Mouse (Mus musculus): ENCODE measurements around the gene Zfp354b. TPM values are rescaled to one million over a fixed set of nuclear protein-coding genes. Genes with fewer than 3 reads are reported as not detected.
A peak's percentile ranks its signal among the peaks of the same experiment; 100 is the strongest.

Gene Zfp354b
- total and polyA plus RNA-seq, 2 experiments from 2014 or later = 2.1 to 4.6 TPM

DNA sequence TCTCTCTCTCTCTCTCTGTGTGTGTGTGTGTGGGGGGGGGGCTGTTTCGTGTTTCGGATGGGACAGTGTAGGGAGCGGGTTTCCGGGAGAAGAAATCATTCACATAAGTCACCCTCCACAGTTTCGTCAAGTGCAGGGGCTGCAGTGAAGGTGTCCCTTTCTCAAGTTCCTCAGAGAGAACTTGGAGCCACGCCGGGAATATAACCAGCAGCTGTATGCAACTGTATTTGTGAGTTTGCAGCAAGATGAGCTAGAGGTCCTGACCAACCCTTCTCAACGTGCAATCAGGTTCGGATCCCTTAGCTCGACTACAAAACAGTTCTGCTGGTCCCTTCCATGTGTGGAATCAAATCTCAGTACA, 44.5 kb downstream of the Zfp354b start:
- Histone ChIP-seq H3K27me3 (ENCODE audit: insufficient read depth, low read length) (no peaks in the 10 kb centered on the region), H3K27ac (ENCODE audit: low read depth, low read length) (peak overlapping the region; percentile 81), H3K4me1 (ENCODE audit: insufficient read depth) (peaks cover 16% of the 10 kb centered on the region), H3K36me3 (ENCODE audit: insufficient read depth) (peaks cover 17% of the 10 kb centered on the region), H3K4me2 (ENCODE audit: low read depth) (peak overlapping the region; percentile 74), H3K9ac (peak overlapping the region; percentile 64), H3K9me3 (ENCODE audit: low read length) (no peaks in the 10 kb centered on the region), H3K4me3 (ENCODE audit: low read depth, low read length) (peak overlapping the region; percentile 52)
- DNase-seq (no peak), ATAC-seq (no peak; the same call in none of the 2 replicates)
- 17% methylated on average over 10 of the region's 10 CpGs for WGBS
- TF ChIP-seq CTCF (IDR thresholded peaks at IDR 0.05; ENCODE audit: low read depth) = no peak

GRCm38 (mm10) chr11:50886231-50886932, 45.1 kb downstream of the Zfp354b start:
- 47% methylated on average over 8 of the region's 8 CpGs for WGBS
- H3K9ac ChIP-seq = 0 out of 2 replicates have a peak overlapping the region, but pooled peaks have one; percentile 3
- H3K4me1 ChIP-seq (ENCODE audit: insufficient read depth) = peaks cover 16% of the 10 kb centered on the region
- H3K9me3 ChIP-seq (ENCODE audit: low read length) = no peaks in the 10 kb centered on the region
- DNase-seq (no peak), ATAC-seq (no peak)
- no peak for TF ChIP-seq CTCF (IDR thresholded peaks at IDR 0.05; ENCODE audit: low read depth)
- peak overlapping the region; percentile 52 for H3K4me3 ChIP-seq (ENCODE audit: low read depth, low read length)
- H3K36me3 ChIP-seq (ENCODE audit: insufficient read depth) = peaks cover 17% of the 10 kb centered on the region
- peak overlapping the region; percentile 74 for H3K4me2 ChIP-seq (ENCODE audit: low read depth)
- no peaks in the 10 kb centered on the region for H3K27me3 ChIP-seq (ENCODE audit: insufficient read depth, low read length)
- H3K27ac ChIP-seq (ENCODE audit: low read depth, low read length) = no peak overlapping the region

DNA sequence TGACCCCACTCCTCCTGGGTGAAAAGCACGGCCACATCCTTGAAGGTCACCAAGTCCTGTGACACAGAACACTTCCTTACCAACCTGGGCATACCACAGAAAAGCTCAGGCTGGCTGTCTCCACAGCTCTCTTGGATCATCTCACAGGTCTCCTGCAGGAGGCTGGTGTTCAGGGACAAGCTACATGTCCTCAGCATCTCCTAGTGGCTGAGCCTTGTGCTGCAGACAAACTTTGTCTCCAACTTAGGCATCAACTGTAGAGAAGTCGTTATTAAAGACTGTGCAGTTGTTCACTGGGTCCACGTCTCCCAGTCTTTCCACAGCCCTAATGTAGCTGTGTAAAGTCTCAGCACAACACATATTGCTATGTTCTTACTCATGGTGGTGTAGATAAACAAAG, 47.7 kb downstream of the Zfp354b start:
- H3K27ac ChIP-seq (ENCODE audit: low read depth, low read length) = no peak overlapping the region
- H3K4me1 ChIP-seq (ENCODE audit: insufficient read depth) = peaks cover 16% of the 10 kb centered on the region
- TF ChIP-seq CTCF (IDR thresholded peaks at IDR 0.05; ENCODE audit: low read depth) = peak; percentile 39
- no peak overlapping the region for H3K4me3 ChIP-seq (ENCODE audit: low read depth, low read length)
- no peaks in the 10 kb centered on the region for H3K9me3 ChIP-seq (ENCODE audit: low read length)
- ATAC-seq = no peak
- 86% methylated on average over 3 of the region's 3 CpGs for WGBS
- no peak overlapping the region for H3K4me2 ChIP-seq (ENCODE audit: low read depth)
- peaks cover 32% of the 10 kb centered on the region for H3K36me3 ChIP-seq (ENCODE audit: insufficient read depth)
- no peak for DNase-seq
- no peak overlapping the region for H3K9ac ChIP-seq
- H3K27me3 ChIP-seq (ENCODE audit: insufficient read depth, low read length) = no peaks in the 10 kb centered on the region

DNA sequence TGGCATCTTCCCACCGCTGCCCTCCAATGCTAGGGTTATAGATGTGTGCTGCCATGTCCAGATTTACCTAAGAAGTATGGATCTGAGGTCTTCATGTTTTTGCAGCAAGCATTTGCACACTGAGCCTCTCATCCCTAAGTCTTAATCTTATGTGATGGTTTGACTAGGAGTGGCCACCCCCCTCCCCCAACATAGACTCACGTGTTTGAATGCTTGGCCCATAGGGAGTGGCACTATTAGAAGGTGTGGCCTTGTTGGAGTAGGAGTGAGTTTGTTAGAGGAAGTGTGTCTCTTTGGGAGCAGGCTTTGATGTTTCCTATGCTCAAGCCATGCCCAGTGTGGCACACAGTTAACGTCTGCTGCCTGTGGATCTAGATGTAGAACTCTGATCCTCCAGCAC, 52.8 kb downstream of the Zfp354b start:
- no peaks in the 10 kb centered on the region for H3K27me3 ChIP-seq (ENCODE audit: insufficient read depth, low read length)
- DNase-seq (no peak), ATAC-seq (no peak)
- 95% methylated on average over 3 of the region's 3 CpGs for WGBS
- no peak overlapping the region for H3K4me3 ChIP-seq (ENCODE audit: low read depth, low read length)
- no peak overlapping the region for H3K27ac ChIP-seq (ENCODE audit: low read depth, low read length)
- no peak for TF ChIP-seq CTCF (IDR thresholded peaks at IDR 0.05; ENCODE audit: low read depth)
- peaks cover 61% of the 10 kb centered on the region for H3K36me3 ChIP-seq (ENCODE audit: insufficient read depth)
- no peaks in the 10 kb centered on the region for H3K4me1 ChIP-seq (ENCODE audit: insufficient read depth)
- no peak overlapping the region for H3K4me2 ChIP-seq (ENCODE audit: low read depth)
- H3K9ac ChIP-seq = no peak overlapping the region
- peaks cover 5% of the 10 kb centered on the region for H3K9me3 ChIP-seq (ENCODE audit: low read length)

Other genes starting within 250 kb of the Zfp354b start
- gene Zfp354c, start 103.9 kb downstream of the Zfp354b start, total RNA-seq (2014; rRNA removed) = 42.7 and 46.6 TPM in 2 replicates
- 27.1 and 35.1 TPM in 2 replicates for gene Zfp354c, start 103.9 kb downstream of the Zfp354b start, polyA plus RNA-seq (2015; fragmentation: Nextera tagmentation; extraction: Ambion mirVana)
- gene Zfp879, start 90.1 kb downstream of the Zfp354b start, total RNA-seq (2014; rRNA removed) = 3.5 and 5.9 TPM in 2 replicates
- gene Zfp879, start 90.1 kb downstream of the Zfp354b start, polyA plus RNA-seq (2015; fragmentation: Nextera tagmentation; extraction: Ambion mirVana) = 1.1 and 1.6 TPM in 2 replicates
- not detected in 2 replicates for gene Grm6, start 80.9 kb downstream of the Zfp354b start, total RNA-seq (2014; rRNA removed)
- not detected in 2 replicates for gene Grm6, start 80.9 kb downstream of the Zfp354b start, polyA plus RNA-seq (2015; fragmentation: Nextera tagmentation; extraction: Ambion mirVana)
- 8.2 and 8.4 TPM in 2 replicates for gene Zfp454, start 44.0 kb downstream of the Zfp354b start, total RNA-seq (2014; rRNA removed)
- gene Zfp454, start 44.0 kb downstream of the Zfp354b start, polyA plus RNA-seq (2015; fragmentation: Nextera tagmentation; extraction: Ambion mirVana) = 7.7 and 8.7 TPM in 2 replicates
- 39.8 and 39.9 TPM in 2 replicates for gene Zfp2, start 15.5 kb downstream of the Zfp354b start, total RNA-seq (2014; rRNA removed)
- gene Zfp2, start 15.5 kb downstream of the Zfp354b start, polyA plus RNA-seq (2015; fragmentation: Nextera tagmentation; extraction: Ambion mirVana) = 29.5 and 35.2 TPM in 2 replicates
- gene 4933414I15Rik, start 12.1 kb upstream of the Zfp354b start, total RNA-seq (2014; rRNA removed) = not detected in 2 replicates
- gene 4933414I15Rik, start 12.1 kb upstream of the Zfp354b start, polyA plus RNA-seq (2015; fragmentation: Nextera tagmentation; extraction: Ambion mirVana) = not detected in 2 replicates
- 0.38 TPM in 1 of 2 replicates, not detected in the other for gene Prop1, start 22.1 kb upstream of the Zfp354b start, total RNA-seq (2014; rRNA removed)
- not detected in 2 replicates for gene Prop1, start 22.1 kb upstream of the Zfp354b start, polyA plus RNA-seq (2015; fragmentation: Nextera tagmentation; extraction: Ambion mirVana)
- not detected in 2 replicates for gene Olfr1378, start 34.9 kb upstream of the Zfp354b start, total RNA-seq (2014; rRNA removed)
- not detected in 2 replicates for gene Olfr1378, start 34.9 kb upstream of the Zfp354b start, polyA plus RNA-seq (2015; fragmentation: Nextera tagmentation; extraction: Ambion mirVana)
- not detected in 2 replicates for gene Olfr1377, start 50.3 kb upstream of the Zfp354b start, total RNA-seq (2014; rRNA removed)
- not detected in 2 replicates for gene Olfr1377, start 50.3 kb upstream of the Zfp354b start, polyA plus RNA-seq (2015; fragmentation: Nextera tagmentation; extraction: Ambion mirVana)
- not detected in 2 replicates for gene Olfr51, start 72.0 kb upstream of the Zfp354b start, total RNA-seq (2014; rRNA removed)
- gene Olfr51, start 72.0 kb upstream of the Zfp354b start, polyA plus RNA-seq (2015; fragmentation: Nextera tagmentation; extraction: Ambion mirVana) = not detected in 2 replicates
- gene Olfr54, start 82.6 kb upstream of the Zfp354b start, total RNA-seq (2014; rRNA removed) = not detected in 2 replicates
- not detected in 2 replicates for gene Olfr54, start 82.6 kb upstream of the Zfp354b start, polyA plus RNA-seq (2015; fragmentation: Nextera tagmentation; extraction: Ambion mirVana)
- gene Olfr1375, start 116.5 kb upstream of the Zfp354b start, total RNA-seq (2014; rRNA removed) = not detected in 2 replicates
- not detected in 2 replicates for gene Olfr1375, start 116.5 kb upstream of the Zfp354b start, polyA plus RNA-seq (2015; fragmentation: Nextera tagmentation; extraction: Ambion mirVana)
- 13.3 and 20.4 TPM in 2 replicates for gene Zfp354a, start 127.6 kb upstream of the Zfp354b start, total RNA-seq (2014; rRNA removed)
- 7.0 and 9.8 TPM in 2 replicates for gene Zfp354a, start 127.6 kb upstream of the Zfp354b start, polyA plus RNA-seq (2015; fragmentation: Nextera tagmentation; extraction: Ambion mirVana)

All from forebrain, postnatal 0 days (tissue).